Mouse (Mus musculus) induced T-regulatory cell, adult 2 months (primary cell): ENCODE results near the gene Ctsq.
"Not testable (repeated sequence)": the region's sequence is repeated elsewhere in the genome, so short reads cannot be mapped to it uniquely, and the experiment has no call there.

Source experiments
- DNase-seq: peaks from one replicate; pipeline ENCODE4 v3.0.0-alpha.2; 2012; ENCODE audit warnings: low read depth

The Ctsq gene

GRCm38 (mm10) chr13:61040531-61040930 lies at the start of gene Ctsq:
Gene Ctsq (minus strand): TSS chr13:61040631.
- DNase-seq, result no peak

- DNase-seq, result no peak
Observed at GRCm38 (mm10) chr13:61022785-61023184, 17.6 kb downstream of the Ctsq start.

GRCm38 (mm10) chr13:61021844-61022243 lies 18.6 kb downstream of the Ctsq start:
- no peak for DNase-seq

GRCm38 (mm10) chr13:61010171-61010570 lies 30.3 kb downstream of the Ctsq start:
- no peak for DNase-seq

GRCm38 (mm10) chr13:61005859-61006258 lies 34.6 kb downstream of the Ctsq start, which contains the start of gene Ctsj:
Gene Ctsj (minus strand): TSS chr13:61005959.
- no peak for DNase-seq

GRCm38 (mm10) chr13:60997600-60997999 lies 42.8 kb downstream of the Ctsq start:
- peak; percentile 5 for DNase-seq

GRCm38 (mm10) chr13:60986915-60987314 lies 53.5 kb downstream of the Ctsq start:
- DNase-seq, result not testable (repeated sequence)
